Mouse (Mus musculus): ENCODE results near the gene Kremen1. TPM values are rescaled to one million over a fixed set of nuclear protein-coding genes. Genes with fewer than 3 reads are reported as not detected.

Gene Kremen1
- total and polyA plus RNA-seq, 2 experiments = 3.6 to 6.7 TPM

GRCm38 (mm10) chr11:5150416-5151246 is 110.7 kb downstream of the Kremen1 start:
- Histone ChIP-seq H3K79me2 (ENCODE audit: control insufficient read depth, insufficient read depth, low read length) (no peaks in the 10 kb centered on the region), H3K9ac (ENCODE audit: low read depth, low read length) (no peak overlapping the region), H3K36me3 (ENCODE audit: control insufficient read depth, insufficient read depth, low read length) (no peaks in the 10 kb centered on the region), H3K4me1 (ENCODE audit: control insufficient read depth, insufficient read depth, low read length) (no peaks in the 10 kb centered on the region; the same call in 1 of the 2 replicates), H3K27me3 (ENCODE audit: control insufficient read depth, insufficient read depth, low read length) (no peaks in the 10 kb centered on the region; the same call in 1 of the 2 replicates), H3K4me3 (ENCODE audit: insufficient read depth, low read depth, low read length) (no peak overlapping the region), H3K27ac (replicated peaks; ENCODE audit: insufficient read depth, low read depth, low read length) (no peak overlapping the region)
- no peak for DNase-seq (ENCODE audit: extremely low read depth, low read depth, low spot score)
- TF ChIP-seq CTCF (IDR thresholded peaks at IDR 0.05; ENCODE audit: low read depth, low read length) (no peak), POLR2A (IDR thresholded peaks at IDR 0.05; ENCODE audit: extremely low read depth, insufficient read depth, low read length) (no peak)
- 83% methylated on average over 9 of the region's 9 CpGs for WGBS

GRCm38 (mm10) chr11:5149955-5150354 is 111.4 kb downstream of the Kremen1 start:
- no peak for DNase-seq (ENCODE audit: extremely low read depth, low read depth, low spot score)
- TF ChIP-seq POLR2A (IDR thresholded peaks at IDR 0.05; ENCODE audit: extremely low read depth, insufficient read depth, low read length) (no peak), CTCF (IDR thresholded peaks at IDR 0.05; ENCODE audit: low read depth, low read length) (no peak)
- 90% methylated on average over 9 of the region's 9 CpGs for WGBS

GRCm38 (mm10) chr11:5149249-5149648 is 112.1 kb downstream of the Kremen1 start:
- 36% methylated on average over 7 of the region's 7 CpGs for WGBS
- Histone ChIP-seq H3K9ac (ENCODE audit: low read depth, low read length) (no peak overlapping the region), H3K79me2 (ENCODE audit: control insufficient read depth, insufficient read depth, low read length) (no peaks in the 10 kb centered on the region), H3K4me1 (ENCODE audit: control insufficient read depth, insufficient read depth, low read length) (no peaks in the 10 kb centered on the region), H3K27me3 (ENCODE audit: control insufficient read depth, insufficient read depth, low read length) (no peaks in the 10 kb centered on the region; the same call in 1 of the 2 replicates), H3K36me3 (ENCODE audit: control insufficient read depth, insufficient read depth, low read length) (no peaks in the 10 kb centered on the region), H3K27ac (replicated peaks; ENCODE audit: insufficient read depth, low read depth, low read length) (no peak overlapping the region), H3K4me3 (ENCODE audit: insufficient read depth, low read depth, low read length) (no peak overlapping the region)
- no peak for TF ChIP-seq CTCF (IDR thresholded peaks at IDR 0.05; ENCODE audit: low read depth, low read length)
- no peak for TF ChIP-seq POLR2A (IDR thresholded peaks at IDR 0.05; ENCODE audit: extremely low read depth, insufficient read depth, low read length)
- no peak for DNase-seq (ENCODE audit: extremely low read depth, low read depth, low spot score)

More at GRCm38 (mm10) chr11:5149955-5150354, 111.4 kb downstream of the Kremen1 start:
- Histone ChIP-seq H3K4me3 (ENCODE audit: insufficient read depth, low read depth, low read length) (no peak overlapping the region), H3K4me1 (ENCODE audit: control insufficient read depth, insufficient read depth, low read length) (no peaks in the 10 kb centered on the region; the same call in 1 of the 2 replicates), H3K27ac (replicated peaks; ENCODE audit: insufficient read depth, low read depth, low read length) (no peak overlapping the region), H3K79me2 (ENCODE audit: control insufficient read depth, insufficient read depth, low read length) (no peaks in the 10 kb centered on the region), H3K36me3 (ENCODE audit: control insufficient read depth, insufficient read depth, low read length) (no peaks in the 10 kb centered on the region), H3K27me3 (ENCODE audit: control insufficient read depth, insufficient read depth, low read length) (no peaks in the 10 kb centered on the region; the same call in 1 of the 2 replicates), H3K9ac (ENCODE audit: low read depth, low read length) (no peak overlapping the region)

GRCm38 (mm10) chr11:5145600-5145999 is 115.8 kb downstream of the Kremen1 start:
- no peak overlapping the region for H3K27ac ChIP-seq (replicated peaks; ENCODE audit: insufficient read depth, low read depth, low read length)
- 85% methylated on average over 3 of the region's 3 CpGs for WGBS
- no peaks in the 10 kb centered on the region for H3K27me3 ChIP-seq (ENCODE audit: control insufficient read depth, insufficient read depth, low read length)
- no peak for TF ChIP-seq POLR2A (IDR thresholded peaks at IDR 0.05; ENCODE audit: extremely low read depth, insufficient read depth, low read length)
- no peak for TF ChIP-seq CTCF (IDR thresholded peaks at IDR 0.05; ENCODE audit: low read depth, low read length)
- H3K4me3 ChIP-seq (ENCODE audit: insufficient read depth, low read depth, low read length) = no peak overlapping the region
- H3K4me1 ChIP-seq (ENCODE audit: control insufficient read depth, insufficient read depth, low read length) = no peaks in the 10 kb centered on the region; the same call in 1 of the 2 replicates
- no peaks in the 10 kb centered on the region for H3K79me2 ChIP-seq (ENCODE audit: control insufficient read depth, insufficient read depth, low read length)
- H3K36me3 ChIP-seq (ENCODE audit: control insufficient read depth, insufficient read depth, low read length) = no peaks in the 10 kb centered on the region
- no peak overlapping the region for H3K9ac ChIP-seq (ENCODE audit: low read depth, low read length)
- DNase-seq (ENCODE audit: extremely low read depth, low read depth, low spot score) = no peak

GRCm38 (mm10) chr11:5141965-5142364 is 119.4 kb downstream of the Kremen1 start:
- TF ChIP-seq CTCF (IDR thresholded peaks at IDR 0.05; ENCODE audit: low read depth, low read length) = no peak
- no peak for TF ChIP-seq POLR2A (IDR thresholded peaks at IDR 0.05; ENCODE audit: extremely low read depth, insufficient read depth, low read length)
- H3K9ac ChIP-seq (ENCODE audit: low read depth, low read length) = no peak overlapping the region
- no peak overlapping the region for H3K4me3 ChIP-seq (ENCODE audit: insufficient read depth, low read depth, low read length)
- WGBS = 71% methylated on average over 2 of the region's 2 CpGs
- DNase-seq (ENCODE audit: extremely low read depth, low read depth, low spot score) = no peak
- no peak overlapping the region for H3K27ac ChIP-seq (replicated peaks; ENCODE audit: insufficient read depth, low read depth, low read length)
- H3K79me2 ChIP-seq (ENCODE audit: control insufficient read depth, insufficient read depth, low read length) = no peaks in the 10 kb centered on the region
- H3K36me3 ChIP-seq (ENCODE audit: control insufficient read depth, insufficient read depth, low read length) = no peaks in the 10 kb centered on the region
- peaks cover 20% of the 10 kb centered on the region for H3K4me1 ChIP-seq (ENCODE audit: control insufficient read depth, insufficient read depth, low read length)
- H3K27me3 ChIP-seq (ENCODE audit: control insufficient read depth, insufficient read depth, low read length) = no peaks in the 10 kb centered on the region

Other genes with a start within 250 kb of the Kremen1 start
- gene Rasl10a, start 203.4 kb downstream of the Kremen1 start, total RNA-seq (2014; rRNA removed) = not detected in 2 replicates
- gene Rasl10a, start 203.4 kb downstream of the Kremen1 start, polyA plus RNA-seq (2012; rRNA removed) = 0.26 TPM in 1 of 2 replicates, not detected in the other
- gene Gas2l1, start 196.2 kb downstream of the Kremen1 start, total RNA-seq (2014; rRNA removed) = 3.1 and 7.3 TPM in 2 replicates
- 25.4 and 25.8 TPM in 2 replicates for gene Gas2l1, start 196.2 kb downstream of the Kremen1 start, polyA plus RNA-seq (2012; rRNA removed)
- gene Rhbdd3, start 162.6 kb downstream of the Kremen1 start, total RNA-seq (2014; rRNA removed) = 8.6 and 13.8 TPM in 2 replicates
- gene Rhbdd3, start 162.6 kb downstream of the Kremen1 start, polyA plus RNA-seq (2012; rRNA removed) = 26.5 and 30.8 TPM in 2 replicates
- gene Ewsr1, start 162.3 kb downstream of the Kremen1 start, total RNA-seq (2014; rRNA removed) = 88.6 and 89.8 TPM in 2 replicates
- gene Ewsr1, start 162.3 kb downstream of the Kremen1 start, polyA plus RNA-seq (2012; rRNA removed) = 95.1 and 112 TPM in 2 replicates
- gene Emid1, start 109.3 kb downstream of the Kremen1 start, total RNA-seq (2014; rRNA removed) = 0.20 and 0.28 TPM in 2 replicates
- 0.65 and 0.77 TPM in 2 replicates for gene Emid1, start 109.3 kb downstream of the Kremen1 start, polyA plus RNA-seq (2012; rRNA removed)
- gene Znrf3, start 183.3 kb upstream of the Kremen1 start, total RNA-seq (2014; rRNA removed) = 4.6 and 6.3 TPM in 2 replicates
- gene Znrf3, start 183.3 kb upstream of the Kremen1 start, polyA plus RNA-seq (2012; rRNA removed) = 4.2 and 4.5 TPM in 2 replicates

All from liver, adult 2 months (tissue).